Mouse (Mus musculus) thymus, postnatal 4 days (tissue): ENCODE data around the gene Baiap2l2.

Experiments
- DNase-seq: peaks from one replicate; pipeline ENCODE4 v3.0.0; 2021

Gene Baiap2l2

GRCm38 (mm10) chr15:79208758-79209439 lies 76.4 kb downstream of the Baiap2l2 start:
- DNase-seq = peak; percentile 64

- DNase-seq = no peak
Observed at GRCm38 (mm10) chr15:79208211-79208610, 77.1 kb downstream of the Baiap2l2 start.
